Mouse (Mus musculus) layer of hippocampus, adult 11-12 months (tissue): Measurements from ENCODE around the gene Kbtbd2.

Experiments
- DNase-seq: peaks from one replicate; pipeline ENCODE4 v3.0.0; 2022; ENCODE audit warnings: low spot score

Gene Kbtbd2

GRCm38 (mm10) chr6:56797311-56798151 lies at the start of gene Kbtbd2:
Kbtbd2 (minus strand) TSS chr6:56797813.
- DNase-seq: peak; percentile 94

- DNase-seq: no peak
Measured at GRCm38 (mm10) chr6:56844365-56844764, 46.8 kb upstream of the Kbtbd2 start.

- no peak for DNase-seq
Measured at GRCm38 (mm10) chr6:56843229-56843628, 45.6 kb upstream of the Kbtbd2 start.

DNA sequence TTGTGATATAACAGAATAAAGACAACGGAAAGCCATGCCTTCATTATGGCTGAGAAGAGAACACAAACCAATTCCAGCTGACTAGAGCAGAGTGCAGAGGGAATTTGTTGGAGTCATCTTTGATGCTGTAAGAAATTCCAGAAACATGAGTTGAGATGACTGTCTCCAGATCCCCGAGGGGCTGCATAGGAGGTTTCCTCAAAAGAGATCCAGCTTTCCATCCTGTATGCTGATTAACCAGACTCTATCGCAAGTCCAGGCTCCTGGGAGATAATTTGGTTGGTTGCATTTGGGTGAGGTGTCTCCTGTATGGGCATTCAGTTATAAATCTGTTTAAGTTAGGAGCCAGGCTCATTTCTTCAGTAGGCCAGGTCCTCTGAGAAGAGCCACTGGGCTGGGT lies 40.0 kb upstream of the Kbtbd2 start:
- DNase-seq: no peak

GRCm38 (mm10) chr6:56837166-56837565 lies 39.6 kb upstream of the Kbtbd2 start:
- no peak for DNase-seq

- peak; percentile 16 for DNase-seq
Measured at GRCm38 (mm10) chr6:56835532-56835931, 37.9 kb upstream of the Kbtbd2 start.

DNA sequence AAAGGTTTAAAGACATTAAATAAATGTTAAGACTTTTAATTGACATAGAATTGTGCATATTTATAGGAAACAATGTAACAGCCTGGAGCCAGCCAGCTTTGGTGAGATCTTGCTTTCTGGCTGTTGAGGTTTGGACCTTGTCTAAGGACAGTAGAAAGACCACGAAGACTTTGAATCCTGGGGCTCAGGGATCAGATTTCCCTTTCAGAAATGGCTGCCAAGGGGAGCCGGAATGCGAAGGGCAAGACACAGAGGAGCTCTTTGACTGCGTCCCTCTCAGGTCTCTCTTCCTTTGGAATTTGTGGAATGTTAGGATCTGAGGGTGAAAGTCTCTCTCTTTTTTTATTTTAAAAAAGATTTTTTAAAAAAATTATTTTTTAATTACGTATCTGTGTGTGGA lies 37.2 kb upstream of the Kbtbd2 start:
- no peak for DNase-seq

DNA sequence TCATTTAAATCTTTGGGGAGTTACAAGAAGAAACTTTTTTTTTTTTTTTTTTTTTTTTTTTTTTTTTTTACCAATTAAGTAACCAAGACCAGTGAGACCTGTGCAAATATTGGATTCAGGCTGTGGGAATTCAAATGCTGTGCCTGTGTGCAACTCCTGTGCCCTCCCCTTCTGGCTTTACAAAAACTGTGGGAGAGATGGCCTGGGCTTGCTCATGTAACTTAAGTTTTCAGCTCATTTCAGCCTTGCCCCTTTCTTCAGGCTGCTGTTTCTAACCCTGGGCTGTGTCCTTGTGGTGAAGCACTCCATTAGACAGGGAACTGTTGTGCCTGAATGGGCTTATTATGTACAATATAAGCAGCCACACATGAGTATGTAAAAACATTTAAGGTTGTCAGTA lies 35.2 kb upstream of the Kbtbd2 start:
- no peak for DNase-seq

GRCm38 (mm10) chr6:56832407-56832796 lies 34.8 kb upstream of the Kbtbd2 start:
- no peak for DNase-seq

GRCm38 (mm10) chr6:56831697-56832406 lies 34.2 kb upstream of the Kbtbd2 start, which contains the start of gene Fkbp9:
Fkbp9 (plus strand) TSS chr6:56832059.
- DNase-seq: peak; percentile 52

DNA sequence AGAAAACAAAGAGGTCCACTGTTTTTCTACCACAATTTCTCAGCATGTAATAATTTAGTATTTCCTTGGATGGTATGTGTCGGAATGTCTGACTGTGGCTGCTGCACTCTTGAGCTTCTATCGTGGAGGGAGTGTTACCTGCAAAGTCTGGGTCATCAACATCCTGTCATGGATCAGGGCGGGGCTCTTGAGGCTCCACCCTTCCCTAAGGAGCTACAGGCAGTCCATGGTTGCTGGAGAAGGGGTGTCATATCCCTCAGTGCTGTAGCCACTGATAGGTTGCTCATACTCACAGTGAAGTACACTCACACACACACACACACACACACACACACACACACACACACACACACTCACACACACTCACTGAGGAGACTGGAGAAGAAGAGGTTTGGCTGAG lies 28.0 kb upstream of the Kbtbd2 start:
- no peak for DNase-seq

DNA sequence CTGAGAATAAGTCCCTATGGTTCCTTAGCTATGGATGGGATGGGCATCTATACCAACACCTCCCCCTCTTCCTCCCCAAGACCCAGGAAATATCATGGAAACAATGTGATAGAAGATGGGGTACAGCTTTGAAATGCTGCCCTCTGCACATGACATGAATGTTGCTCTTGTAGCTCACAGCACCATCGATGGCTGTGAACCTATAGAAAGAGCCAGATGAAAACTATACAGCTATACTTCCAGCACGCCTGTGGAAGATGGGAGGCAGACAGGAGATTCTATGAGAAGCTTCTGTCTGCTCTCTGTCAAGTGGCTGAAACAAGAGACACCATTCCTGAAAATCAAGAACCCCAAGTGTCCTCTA lies 21.5 kb upstream of the Kbtbd2 start:
- DNase-seq: no peak

- no peak for DNase-seq
Measured at GRCm38 (mm10) chr6:56818436-56819123, 21.0 kb upstream of the Kbtbd2 start.

DNA sequence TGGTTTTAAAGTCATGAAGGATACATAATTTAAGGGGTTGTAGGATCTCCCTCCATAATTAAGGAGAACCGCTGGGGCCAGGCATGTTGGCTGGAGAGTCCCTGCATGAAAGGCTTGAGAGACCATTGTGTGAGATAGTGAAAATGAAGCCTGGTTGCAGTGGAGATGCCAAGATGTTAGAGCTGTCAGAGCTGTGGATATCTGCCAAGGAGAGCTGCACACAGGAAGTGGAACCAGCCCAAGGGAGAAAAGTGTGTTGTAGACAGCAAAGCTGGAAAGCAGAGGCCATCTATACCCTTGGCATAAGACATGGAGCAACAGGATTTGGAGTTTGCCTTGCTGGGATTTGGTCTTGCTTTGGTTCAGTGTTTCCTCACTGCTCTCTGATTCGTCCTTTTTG lies 15.7 kb upstream of the Kbtbd2 start:
- DNase-seq: no peak

DNA sequence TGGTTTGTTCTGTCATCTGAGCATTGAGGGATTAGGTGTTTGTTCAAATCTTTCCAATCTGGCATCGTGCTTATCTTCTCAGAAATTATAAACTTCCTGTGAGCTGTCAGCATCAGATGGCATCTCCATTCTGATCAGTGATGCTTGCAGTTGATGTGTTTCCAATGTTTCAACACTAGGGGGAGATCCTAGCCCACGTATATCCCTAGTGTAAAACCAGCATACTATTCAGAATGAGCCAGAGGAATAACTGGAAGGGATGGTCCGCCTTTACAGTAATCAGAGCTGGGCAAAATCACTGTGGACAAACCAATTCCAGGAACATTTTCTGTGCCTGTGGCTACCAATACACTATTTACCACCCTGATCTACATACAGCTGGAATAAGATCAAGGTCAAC lies 11.0 kb upstream of the Kbtbd2 start:
- peak; percentile 57 for DNase-seq

GRCm38 (mm10) chr6:56806195-56806594 lies 8.6 kb upstream of the Kbtbd2 start:
- no peak for DNase-seq

- no peak for DNase-seq
Measured at GRCm38 (mm10) chr6:56805026-56805425, 7.4 kb upstream of the Kbtbd2 start.

DNA sequence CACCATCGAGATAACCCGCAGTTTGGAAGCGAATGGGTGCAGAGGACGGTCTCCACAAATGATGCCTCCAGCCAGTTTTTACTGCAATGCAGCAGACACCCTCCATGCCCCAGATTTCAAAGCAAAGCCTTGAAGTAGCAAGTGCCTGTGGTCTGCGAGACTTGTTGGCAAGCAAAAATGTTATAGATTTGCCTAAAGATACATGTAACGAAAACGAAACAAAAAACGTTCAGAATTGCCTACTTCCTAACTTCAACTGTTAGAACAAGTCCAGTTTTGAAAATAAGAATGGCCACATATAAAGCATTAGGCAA lies 496 bp upstream of the Kbtbd2 start:
- DNase-seq: no peak

DNA sequence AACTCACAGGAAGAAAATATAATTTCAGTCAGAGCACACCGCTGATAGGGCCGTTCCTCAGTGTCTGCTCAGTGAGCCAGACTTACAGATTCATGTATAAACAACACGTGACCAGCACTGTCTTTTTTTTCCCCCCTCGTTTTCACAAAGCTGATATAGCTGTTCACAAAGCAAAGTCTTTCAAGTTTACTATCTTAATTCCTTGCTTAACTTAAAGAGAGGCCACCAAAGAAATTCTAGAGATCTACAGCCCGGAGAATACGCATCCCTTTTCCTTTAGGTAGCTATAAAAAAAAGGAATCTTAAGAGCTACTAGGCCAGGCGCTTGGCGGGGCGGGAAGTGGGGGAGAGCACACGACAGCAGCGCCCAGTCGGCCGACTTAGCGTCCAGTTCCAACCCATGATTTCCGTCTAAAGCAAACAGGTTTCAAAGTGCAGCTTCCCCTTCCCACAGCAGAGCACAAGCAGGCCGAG lies 908 bp downstream of the Kbtbd2 start:
- no peak for DNase-seq

DNA sequence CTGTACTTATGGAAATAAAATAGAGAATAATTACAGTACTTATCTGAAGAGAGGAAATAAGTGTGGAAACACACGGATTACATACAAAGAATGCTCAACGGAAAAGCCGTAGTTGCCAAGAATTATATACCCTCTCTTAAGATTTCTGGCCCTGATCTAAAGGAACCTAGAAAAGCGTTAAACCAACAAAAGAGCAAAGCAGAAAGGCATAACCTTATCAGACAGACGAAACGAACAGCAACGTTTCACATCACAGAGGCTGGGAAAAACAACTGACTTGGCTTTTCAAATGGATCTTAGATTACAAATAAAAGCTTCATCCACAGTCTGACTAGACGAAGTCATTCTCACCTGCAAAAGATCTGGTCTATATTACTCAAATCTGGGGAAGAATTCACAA lies 1.4 kb downstream of the Kbtbd2 start:
- no peak for DNase-seq

GRCm38 (mm10) chr6:56794834-56795233 lies 2.8 kb downstream of the Kbtbd2 start:
- DNase-seq: no peak

DNA sequence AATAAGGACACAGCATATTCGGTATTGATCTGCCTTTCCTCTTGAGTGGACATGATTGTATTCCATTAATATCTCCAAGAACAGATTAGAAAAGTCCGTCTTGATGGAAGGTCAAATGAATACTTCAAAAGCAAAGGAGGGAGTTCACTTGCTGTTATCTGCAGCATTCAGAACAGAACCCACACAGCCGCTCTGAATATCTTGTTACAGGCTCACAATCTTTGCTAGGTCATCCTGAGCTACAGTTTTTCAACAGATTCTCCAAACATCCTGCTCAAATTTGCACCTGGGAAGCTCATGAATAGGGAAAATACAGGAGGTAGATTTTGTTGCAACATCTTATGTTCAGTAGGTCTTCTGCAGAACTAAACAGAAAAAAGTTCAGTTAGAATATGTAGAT lies 8.3 kb downstream of the Kbtbd2 start:
- DNase-seq: no peak

GRCm38 (mm10) chr6:56787668-56788067 lies 9.9 kb downstream of the Kbtbd2 start:
- DNase-seq: no peak
